Mouse (Mus musculus): ENCODE measurements around the gene Fbln2.

The Fbln2 gene

DNA sequence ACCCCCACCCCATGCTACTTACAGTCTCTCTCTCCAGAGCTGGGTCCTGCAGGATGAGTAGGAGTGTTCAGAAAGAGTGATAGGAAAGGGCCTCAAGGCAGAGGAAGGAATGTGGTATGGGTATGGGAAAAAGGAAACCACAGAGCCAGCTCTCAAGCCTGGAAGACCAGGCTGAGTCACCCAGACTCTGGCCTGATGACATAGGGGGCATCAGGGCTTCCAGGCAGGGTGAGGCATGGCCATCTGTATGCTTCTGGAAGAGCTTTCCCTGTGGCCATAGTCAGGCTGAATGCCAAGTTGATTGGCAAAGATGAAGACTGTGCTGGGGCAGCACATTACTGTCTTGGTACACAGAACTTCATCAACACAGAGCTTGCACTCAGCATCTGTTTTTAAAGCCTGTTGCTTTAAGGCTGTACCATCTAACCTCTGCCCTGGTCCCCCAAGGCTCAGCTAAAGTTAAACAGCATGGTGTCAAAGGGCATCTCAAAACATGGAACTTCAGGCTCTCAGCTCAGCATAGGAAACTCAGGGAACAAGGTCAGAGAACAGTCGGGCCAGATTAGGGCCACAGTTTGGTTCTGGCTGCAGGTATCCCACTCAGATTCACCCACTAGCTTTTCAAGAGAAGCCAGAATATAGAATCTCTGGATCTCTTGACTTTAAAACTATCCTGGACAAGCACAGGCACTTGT is 19.3 kb upstream of the Fbln2 start:
- no peak for DNase-seq (ENCODE audit: low spot score)

DNA sequence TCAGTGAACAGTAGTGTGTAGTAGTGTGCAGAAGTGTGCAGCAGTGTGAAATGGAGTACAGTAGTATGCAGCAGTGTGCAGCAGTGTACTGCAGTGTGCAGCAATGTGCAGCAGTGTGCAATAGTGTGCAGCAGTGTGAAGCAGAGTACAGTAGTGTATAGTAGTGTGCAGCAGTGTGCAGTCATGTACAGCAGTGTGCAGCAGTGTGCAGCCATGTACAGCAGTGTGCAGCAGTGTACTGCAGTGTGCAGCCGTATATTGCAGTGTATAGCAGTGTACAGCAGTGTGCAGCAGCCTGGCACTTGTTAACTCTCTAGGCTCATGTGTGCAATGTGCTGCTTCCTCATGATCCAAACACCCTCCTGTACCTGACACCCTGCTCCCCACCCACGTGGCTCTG is 13.8 kb upstream of the Fbln2 start:
- no peak for DNase-seq (ENCODE audit: low spot score)

DNA sequence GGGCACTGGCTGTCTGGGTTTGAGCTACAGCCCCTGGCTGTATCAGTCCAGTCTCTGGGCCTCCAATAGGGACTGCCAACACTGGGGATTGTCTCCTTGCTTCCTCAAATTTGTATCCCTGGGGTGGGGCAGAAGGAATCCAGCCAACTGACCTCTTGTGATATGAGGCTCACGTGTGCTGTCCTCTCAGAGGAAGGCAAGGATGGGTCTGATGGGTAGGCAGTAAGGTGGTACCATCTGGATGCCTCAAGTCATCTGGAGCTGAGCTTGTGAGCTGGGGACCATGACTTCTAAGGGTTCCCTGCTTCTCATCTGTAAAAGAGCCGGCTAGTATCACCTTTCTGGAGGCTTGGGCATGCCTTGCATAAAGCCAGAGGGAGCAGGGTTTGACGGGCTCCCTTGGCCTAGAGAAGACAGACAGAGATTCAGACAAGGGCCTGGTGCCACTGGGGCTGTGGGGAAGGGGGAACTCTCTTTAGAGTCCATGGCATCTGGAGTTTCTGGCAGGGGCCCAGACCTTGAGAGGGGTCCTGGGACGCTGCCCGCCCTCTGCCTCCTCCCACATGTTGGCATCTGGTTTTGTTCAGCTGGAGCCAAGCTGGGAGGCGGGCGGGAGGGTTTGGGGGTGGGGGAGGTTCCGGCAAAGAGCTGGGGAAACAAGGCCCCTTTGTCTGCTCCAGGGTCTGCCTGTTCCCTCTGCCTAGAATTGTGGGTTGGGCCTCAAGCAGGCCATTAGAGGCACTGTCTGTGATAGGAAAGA is 11.6 kb upstream of the Fbln2 start:
- DNase-seq (ENCODE audit: low spot score): peak; percentile 38

DNA sequence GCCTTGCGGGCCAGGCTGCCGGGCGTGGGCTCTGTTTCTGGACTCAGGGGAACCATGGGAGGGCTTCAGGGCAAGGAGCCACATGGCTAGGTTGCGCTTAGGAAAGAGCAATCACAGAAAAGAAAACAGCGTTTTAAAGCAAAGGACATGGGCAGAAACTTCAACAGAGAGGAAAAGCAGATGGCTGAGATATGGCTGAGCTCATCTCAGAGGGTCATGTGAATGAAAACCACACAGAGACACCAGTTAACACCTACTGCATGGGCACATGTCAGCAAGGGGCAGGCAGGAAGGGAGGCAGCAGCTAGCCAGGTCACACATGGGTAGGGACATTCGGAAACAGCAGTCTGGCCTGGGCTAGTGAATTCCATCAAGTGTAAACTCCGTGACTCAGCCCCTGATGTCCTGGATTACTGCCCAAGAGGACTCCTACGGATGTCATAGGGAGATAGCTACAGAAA is 10.3 kb upstream of the Fbln2 start:
- no peak for DNase-seq (ENCODE audit: low spot score)

DNA sequence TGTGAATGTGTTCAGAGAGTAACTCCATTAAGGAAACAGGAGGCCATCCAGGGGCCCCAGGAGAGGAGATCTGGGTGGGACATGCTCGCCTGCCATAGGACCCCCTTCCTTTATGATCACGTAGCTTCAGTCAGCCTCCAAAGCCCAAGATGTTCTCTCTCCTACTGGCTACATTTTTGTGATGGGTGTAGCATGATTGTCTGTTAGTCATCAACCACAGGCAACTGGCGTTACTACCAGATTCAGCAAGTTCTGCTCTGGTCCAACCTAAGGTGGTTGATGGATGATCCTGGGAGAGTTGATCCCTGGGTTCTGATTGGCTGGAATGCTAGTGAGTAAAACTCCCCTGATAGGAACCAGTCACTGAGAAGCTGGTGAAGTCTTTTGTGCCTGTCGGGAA is 9.7 kb upstream of the Fbln2 start:
- no peak for DNase-seq (ENCODE audit: low spot score)

DNA sequence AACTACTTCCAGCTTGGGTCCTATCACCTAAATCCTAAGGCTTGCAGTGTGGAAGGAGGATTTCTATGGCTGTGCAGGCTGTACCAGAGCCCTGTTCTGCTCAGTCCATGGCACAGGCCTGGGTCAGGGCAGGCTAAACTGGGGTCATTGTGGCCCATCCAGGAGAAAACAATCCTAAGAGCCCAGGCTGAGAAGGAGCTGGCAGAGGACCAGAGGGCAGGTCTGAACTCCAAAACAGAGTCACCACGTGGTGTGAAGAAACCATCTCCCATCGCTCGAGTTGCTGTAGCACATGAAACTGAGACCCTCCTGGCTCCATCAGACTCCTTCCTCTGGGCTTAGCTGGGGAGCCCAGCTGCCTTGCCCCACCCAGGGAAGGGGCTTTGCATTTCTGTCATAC is 6.9 kb upstream of the Fbln2 start:
- DNase-seq (ENCODE audit: low spot score): no peak

DNA sequence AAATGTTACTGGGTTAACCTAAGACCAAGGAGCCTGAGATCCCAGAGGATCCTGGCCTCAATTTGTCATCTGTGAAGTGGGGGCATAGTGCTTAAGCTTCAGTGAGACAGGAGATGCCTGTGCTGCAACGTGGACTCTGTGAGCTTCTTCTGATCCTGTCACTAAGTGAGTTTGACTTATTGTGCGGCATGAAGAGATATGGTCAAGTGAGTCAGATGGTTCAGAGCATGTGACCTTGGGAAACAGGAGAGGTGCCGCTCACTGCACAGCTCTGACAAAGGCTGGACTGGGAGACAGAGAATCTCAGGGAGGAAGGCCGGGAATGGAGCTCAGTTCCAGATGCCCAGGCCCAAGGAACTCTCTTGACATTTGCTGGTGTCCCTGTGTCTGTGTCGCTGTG is 6.5 kb upstream of the Fbln2 start:
- no peak for DNase-seq (ENCODE audit: low spot score)

DNA sequence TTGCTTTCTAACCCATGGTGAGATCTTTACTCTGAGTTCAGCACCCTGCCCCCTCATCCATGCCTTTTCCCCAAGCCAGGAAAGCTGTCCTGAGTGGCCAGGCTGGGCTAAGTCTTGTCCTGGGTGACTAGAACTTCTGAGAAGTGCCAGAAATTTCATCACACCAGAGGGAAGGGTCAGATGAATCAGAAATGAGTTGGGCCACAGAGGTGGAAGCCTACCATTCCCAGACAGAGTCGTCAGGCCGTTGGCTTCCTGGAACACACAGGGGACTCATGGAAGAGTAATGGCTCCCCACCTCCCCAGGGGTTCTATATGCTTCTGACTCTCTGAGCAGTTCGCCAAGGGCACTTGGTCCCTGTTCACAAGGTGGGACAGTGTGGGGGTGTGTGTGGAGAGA is 4.8 kb upstream of the Fbln2 start:
- no peak for DNase-seq (ENCODE audit: low spot score)

DNA sequence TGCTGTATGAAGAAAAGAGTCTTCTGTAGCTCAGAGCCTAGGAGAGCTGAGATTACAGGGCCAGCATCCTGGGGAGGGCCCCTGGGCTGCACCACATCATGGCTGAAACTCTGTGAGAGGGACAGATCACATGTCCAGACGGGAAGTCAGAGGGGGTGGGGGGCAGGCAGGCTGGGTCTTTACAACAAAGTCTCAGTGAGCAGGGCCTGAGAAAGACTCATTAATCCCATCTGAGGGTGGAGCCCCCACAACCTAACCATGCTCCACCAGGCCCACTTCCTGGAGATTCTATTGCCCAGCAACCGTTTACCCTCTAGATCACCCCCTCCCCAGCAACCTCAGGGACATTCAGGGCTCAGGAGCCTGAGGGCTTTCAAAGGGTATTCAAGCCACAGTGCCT is 2.5 kb upstream of the Fbln2 start:
- DNase-seq (ENCODE audit: low spot score): no peak

DNA sequence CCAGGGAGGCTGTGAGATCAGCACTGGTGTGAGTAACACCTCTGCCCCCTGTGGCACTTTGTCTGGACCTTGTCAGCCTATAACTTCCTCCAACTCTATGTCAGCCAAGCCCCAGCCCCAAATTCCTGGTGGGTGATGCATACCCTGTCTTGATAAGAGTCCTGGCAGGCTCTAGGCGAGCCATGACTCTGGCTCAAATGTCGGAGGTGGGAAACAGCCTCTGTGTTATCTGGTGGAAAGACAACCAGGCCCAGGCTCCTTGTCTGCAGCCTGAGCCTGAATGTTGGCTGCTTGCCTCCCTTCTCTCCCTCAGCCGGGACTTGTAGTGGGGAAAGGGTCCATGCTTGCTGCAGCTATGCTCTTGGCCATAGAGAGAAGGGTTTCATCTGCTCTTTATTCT is 1.4 kb upstream of the Fbln2 start:
- no peak for DNase-seq (ENCODE audit: low spot score)

DNA sequence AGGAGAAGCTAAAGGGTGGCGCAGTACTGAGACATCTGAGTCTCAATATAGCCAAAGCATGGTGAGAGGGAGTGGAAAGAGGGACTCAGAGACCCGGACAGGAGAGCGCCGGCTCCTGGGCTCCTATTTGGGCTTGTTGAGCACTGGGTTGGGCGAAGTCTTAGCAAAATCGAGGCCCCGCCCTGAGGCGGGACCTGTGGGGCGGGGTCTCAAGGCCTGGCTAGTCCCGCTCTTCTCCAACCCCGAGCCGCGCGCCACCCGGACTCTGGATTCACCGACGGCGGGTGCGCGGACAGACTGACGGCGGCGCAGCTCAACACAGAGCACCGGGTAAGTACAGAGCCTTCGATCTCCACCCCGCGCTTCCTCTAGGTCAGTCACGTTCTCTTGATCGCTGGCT is 316 bp downstream of the Fbln2 start:
- DNase-seq (ENCODE audit: low spot score): no peak

DNA sequence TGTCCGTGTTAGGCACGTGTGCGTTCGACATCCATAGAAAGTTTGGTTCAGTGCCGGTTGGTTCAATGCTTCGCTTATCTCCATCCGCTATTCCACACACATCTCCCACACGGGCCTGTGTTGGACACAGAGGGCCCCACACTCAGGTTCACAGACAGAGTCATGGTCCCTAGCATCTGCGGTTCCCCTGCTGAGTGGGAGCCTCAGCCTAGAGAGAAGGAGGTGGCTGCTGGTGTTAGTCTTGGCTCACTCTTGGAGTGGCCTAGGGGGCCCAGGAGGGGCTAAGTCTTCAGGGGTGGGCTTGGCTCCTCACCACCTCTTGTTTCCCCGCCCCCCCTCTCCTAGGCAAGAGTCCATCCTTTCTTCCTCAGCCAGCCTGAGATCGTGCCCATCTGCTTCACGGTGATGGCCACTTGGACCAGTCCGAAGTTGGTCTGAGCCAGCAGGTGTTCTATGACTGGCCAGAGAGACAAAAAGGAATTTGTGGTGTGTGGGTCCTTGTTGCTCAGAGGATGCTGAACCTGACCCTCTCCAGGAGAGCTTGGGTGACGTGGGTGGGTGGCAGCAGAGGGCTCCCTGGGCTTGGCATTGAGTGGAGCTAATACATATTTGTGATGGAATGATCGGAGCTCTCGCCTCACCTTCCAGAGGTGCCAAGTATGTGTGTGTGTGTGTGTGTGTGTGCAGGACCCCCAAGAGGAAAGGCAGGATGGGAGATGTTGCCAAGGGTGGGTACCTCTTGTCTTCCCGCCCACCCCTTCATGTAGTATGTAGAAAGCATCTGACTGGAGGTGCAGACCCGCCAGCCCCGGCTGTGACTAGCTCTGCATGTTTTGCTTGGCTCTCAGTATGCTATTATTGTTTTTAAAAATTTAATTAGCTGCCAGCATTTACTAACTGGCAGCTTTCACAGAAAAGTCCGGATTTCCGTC is 1.3 kb downstream of the Fbln2 start:
- DNase-seq (ENCODE audit: low spot score): no peak

DNA sequence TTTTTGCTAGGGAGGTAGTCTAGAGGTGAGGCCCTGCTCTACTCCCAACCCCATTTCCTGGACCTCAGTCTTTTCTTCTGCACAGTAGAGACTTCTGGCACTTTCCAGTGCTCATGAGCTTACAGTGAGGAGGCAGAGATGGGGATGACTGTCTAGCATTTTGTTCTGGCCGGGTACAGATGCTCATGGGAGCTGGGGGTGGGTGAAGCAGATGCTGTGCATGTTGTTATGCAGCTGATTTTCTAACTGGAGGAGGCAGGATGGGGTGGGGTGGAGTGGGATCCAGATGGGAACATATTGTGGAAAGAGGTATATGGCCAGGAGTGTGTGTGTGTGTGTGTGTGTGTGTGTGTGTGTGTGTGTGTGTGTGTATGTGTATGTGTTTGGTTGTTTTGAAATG is 3.2 kb downstream of the Fbln2 start:
- DNase-seq (ENCODE audit: low spot score): no peak

DNA sequence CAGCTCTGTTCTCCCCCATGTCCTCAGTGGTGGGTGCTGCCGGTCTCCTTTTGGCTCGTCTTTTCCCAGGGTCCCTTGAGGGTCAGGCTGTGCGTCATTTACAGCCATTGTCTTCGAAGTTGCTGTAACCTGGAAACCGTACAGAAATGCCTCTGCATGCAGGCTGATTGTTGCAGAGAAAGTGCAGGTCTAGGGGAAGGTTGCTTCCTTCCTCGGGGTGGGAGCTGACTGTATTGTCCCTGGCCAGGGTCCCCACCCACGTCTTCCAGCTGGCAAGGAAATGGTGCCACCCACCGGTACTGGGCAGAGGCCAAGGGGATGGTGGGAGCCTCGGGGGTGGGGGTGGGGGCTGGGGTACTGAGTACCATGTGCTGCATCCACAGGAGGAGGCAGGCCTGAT is 6.2 kb downstream of the Fbln2 start:
- DNase-seq (ENCODE audit: low spot score): no peak

DNA sequence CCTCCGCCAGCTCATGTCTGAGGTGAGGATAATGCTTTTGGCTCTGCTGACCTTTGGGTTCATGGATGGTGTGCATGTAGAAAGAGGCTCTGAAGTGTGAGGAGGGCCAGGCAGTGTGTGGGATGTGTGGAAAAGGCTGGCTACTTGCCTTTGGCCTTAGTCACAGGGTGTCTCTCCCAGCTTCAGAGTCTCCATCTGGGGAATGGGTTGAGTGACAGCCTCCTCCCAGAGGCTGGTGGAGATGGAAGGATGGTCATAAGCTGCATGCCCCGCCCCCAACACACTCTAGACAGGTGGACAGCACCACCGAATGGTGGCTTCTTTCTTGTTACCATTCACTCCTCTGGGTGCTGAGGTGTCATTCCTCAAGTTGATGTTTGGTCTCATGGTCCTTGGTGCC is 6.6 kb downstream of the Fbln2 start:
- no peak for DNase-seq (ENCODE audit: low spot score)

DNA sequence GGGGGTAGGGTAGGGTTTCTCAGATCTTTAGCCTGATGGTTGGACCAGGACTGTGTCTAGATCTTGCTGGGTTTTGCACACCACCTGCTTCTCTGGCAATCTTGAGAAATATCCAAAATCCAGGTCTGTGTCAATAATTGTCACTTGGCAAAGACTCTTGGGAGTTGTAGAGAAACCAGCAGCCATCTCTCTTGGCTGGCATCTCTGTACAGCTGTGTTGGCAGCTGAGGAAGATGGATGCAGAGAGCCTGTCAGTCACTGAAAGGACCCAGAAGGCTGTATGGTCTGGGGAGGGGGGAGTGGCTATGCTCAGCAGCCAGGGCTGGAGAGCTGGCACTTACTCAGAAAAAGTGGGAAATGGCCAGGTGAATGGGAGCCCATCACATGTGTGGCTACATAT is 7.8 kb downstream of the Fbln2 start:
- no peak for DNase-seq (ENCODE audit: low spot score)

DNA sequence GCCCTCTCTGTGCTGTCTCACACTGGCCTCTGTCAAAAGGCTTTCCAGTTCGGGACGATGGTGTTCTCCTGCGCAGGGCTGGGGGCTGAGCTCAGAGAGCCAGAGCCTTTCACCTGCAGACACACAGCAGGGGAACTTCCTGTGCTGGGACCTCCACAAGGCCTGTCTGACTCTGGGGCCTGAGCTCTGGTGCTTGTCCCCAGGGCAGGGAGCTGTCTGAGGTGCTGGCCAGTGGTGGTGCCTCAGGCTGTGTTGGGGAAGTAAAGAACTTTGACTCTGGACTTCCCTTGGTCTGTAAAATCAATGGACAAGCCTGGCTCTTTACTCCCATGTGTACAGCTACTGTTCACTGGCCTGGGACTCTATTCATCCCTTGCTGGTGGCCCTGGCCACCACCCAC is 8.8 kb downstream of the Fbln2 start:
- DNase-seq (ENCODE audit: low spot score): no peak

DNA sequence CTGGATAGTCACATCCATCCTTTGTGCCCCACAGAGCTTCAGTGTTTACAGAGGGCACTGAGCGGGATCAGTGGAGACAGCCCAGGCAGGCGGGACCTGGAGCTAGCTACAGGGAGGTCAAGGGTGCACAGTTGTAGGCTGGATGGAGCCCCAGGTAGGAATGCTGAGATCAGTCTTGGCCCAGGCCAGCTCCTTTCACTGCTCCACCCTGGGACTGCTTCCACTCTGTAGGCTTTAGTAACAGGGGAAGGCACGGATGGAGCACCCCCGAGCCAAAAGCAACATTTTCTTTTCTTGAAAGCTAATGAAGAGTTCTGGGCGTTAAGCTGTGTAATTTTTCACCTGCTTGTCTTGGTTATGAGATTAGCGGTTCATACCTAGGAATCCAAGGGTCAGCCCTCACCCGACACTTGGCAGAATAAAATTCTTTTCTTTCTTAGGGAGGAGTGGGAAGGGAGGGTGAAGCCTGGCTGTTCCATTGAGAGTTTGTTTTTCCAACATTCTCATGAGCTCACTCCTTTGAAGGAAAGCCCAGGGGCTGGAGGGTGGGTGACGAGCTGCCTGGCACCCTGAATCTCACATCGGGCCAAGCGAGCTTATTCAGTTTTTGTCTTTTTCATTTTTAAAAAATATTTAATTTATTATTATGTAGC is 10.6 kb downstream of the Fbln2 start:
- DNase-seq (ENCODE audit: low spot score): no peak

DNA sequence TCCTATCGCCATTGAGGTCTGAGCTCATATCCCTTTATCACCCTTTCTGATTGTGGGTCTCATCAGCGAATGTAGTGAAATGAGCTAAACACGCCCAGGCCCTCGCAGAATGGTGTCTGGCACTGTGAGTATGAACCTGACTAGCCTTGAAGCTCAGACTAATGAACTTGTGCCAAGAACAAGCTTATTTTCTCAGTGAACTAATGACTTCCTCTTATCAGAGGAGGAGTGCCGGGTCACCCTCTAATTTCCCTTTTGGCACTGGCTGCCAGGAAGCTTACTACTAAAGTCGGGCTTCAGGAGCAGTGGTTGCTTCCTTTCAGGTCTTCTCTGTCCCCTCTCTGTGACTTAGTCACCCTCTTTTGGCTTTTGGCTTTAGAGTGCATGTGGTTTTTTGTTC is 12.7 kb downstream of the Fbln2 start:
- no peak for DNase-seq (ENCODE audit: low spot score)

DNA sequence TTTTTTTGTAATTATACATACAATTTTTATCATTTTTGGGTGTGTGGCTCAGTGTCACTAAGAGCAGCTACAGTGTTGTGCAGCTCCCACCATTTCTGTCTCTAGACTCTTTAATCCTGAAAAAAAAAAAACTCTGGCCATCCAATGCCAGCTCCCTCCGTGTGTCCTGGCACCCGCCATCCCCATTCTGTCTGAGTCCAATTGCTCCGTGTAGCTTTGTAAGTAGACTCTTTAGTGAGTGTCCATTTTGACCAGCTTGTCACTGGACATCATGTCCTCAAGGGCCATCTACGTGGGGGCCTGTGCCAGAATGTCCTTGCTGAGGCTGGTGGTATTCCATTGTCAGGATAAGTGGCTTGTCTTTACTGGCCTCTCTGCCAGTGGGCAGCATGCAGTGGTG is 13.1 kb downstream of the Fbln2 start:
- DNase-seq (ENCODE audit: low spot score): no peak

DNA sequence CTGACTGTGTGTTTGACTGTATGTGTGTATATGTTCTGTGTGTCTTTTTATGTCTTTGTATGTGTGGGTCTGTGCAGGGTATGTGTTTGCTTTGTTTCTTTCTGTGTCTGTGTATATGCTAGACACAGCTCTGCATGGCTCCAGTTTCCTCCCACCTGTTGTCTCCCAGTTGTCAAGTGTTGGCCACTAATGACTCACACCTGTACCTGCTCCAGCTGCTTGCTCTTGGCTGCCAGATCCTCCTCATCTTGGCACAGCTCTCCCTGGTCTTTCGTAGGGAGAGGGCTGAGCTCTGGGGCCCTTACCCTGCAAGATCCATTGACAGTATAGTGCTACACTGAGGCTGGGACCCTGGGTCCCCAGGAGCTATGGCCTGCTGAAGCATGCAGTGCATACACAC is 13.8 kb downstream of the Fbln2 start:
- DNase-seq (ENCODE audit: low spot score): no peak

DNA sequence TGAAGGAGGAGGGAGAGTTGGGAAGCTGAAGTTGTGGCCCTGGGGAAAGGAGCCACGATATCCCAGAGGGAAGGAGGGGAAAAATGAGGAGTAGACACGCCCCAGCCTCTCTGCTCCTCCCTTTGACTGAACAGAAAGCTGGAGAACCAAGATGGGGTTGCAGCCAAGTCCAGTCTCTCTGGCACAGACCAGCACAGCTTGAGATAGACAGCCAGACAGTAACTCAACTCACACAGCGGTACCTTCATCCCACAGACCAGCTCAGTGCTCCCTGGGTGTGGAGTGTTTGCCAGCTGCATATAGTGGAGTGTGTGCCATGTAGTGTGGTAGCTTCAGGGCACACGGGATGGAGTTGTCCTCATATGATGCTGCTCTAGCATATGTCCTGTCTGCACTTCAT is 16.7 kb downstream of the Fbln2 start:
- DNase-seq (ENCODE audit: low spot score): no peak
